Mouse (Mus musculus) lung, adult 2 months (tissue): ENCODE measurements around the gene Gm10283.

Experiments
- CTCF ChIP-seq: fragments of 200-500 bp; IDR thresholded peaks from 2 replicates; pipeline ENCODE4 v1.5.1; 2011; ENCODE audit warnings: mild to moderate bottlenecking, low read length, control low read depth; ENCODE audit not compliant: insufficient read depth
- POLR2A ChIP-seq: fragments of 200-500 bp; IDR thresholded peaks from 2 replicates; pipeline ENCODE4 v1.6.1; 2011; ENCODE audit warnings: low read depth, mild to moderate bottlenecking, control low read depth, low read length, borderline replicate concordance; ENCODE audit errors: extremely low read depth

DNA sequence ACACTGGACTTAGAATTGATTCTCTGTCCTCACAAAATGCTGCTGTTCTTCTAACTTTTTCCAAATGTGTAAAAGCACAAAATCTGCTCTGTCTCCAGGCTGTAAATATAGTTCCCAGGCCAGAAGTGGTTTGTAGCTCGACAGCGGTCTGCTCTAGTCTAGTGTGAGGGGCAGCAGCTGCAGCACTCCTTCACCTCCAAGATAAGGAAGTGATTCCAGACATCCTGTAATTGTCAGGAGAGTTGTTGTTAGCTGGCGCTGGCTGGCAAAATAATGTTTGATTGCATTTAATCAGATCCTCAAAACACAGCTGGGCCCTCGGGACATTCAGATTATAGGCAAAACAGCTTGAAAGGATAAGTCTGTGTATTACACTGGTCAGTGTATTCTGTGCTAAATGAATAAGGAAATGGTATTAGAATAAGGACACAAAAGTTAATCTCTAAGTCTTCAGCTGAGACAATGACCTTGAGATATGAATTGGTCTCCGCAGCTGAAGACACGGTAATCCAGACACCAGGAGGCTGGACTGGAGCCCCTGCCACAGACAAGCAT lies 97.9 kb downstream of the Gm10283 start:
- TF ChIP-seq CTCF (no peak), POLR2A (no peak)
